Mouse (Mus musculus) left cerebral cortex, postnatal 4 days (tissue): ENCODE results near the gene Gm3696. TPM values are rescaled to one million over a fixed set of nuclear protein-coding genes. Genes with fewer than 3 reads are reported as not detected.
"Not testable (repeated sequence)": the region's sequence is repeated elsewhere in the genome, so short reads cannot be mapped to it uniquely, and the experiment has no call there.

Source experiments
- DNase-seq: peaks from one replicate; pipeline ENCODE4 v3.0.0-alpha.2; 2022
- intact Hi-C: fragments of 180-260 bp; cut with DNase I; formaldehyde crosslinking; loops from one replicate; pipeline ENCODE4 v1.15.1; 2025
- total RNA-seq, 2 experiments: library from RNA; stranded (reverse); gene quantifications; 2 replicates each; pipeline ENCODE4 v1.2.3; 2021

The Gm3696 gene
- total RNA-seq, result 1 to 10 TPM; 6.7 TPM

DNA sequence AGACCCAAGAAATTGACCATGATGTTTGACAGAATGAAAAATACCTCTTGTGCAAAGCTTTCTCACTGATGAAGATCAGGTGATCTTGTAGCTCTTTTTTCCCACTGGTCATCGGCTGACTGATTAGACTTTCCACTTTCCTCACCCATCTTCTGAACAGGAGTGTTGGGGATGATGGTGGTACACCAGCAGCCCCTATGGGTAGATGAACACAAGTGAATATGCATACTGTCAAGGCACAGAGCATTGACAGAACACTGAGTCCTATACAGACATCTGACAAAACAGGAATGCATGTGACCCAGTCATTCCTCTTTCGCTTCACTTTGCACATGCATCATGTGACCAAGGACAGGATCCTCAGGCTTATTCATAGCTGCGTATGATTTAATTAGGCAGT lies at the start of gene Gm3696:
Gene Gm3696, minus strand, starts transcription at position 101 of the 400 bp plus-strand sequence.
- DNase-seq, intact Hi-C loops: not testable (repeated sequence)

DNA sequence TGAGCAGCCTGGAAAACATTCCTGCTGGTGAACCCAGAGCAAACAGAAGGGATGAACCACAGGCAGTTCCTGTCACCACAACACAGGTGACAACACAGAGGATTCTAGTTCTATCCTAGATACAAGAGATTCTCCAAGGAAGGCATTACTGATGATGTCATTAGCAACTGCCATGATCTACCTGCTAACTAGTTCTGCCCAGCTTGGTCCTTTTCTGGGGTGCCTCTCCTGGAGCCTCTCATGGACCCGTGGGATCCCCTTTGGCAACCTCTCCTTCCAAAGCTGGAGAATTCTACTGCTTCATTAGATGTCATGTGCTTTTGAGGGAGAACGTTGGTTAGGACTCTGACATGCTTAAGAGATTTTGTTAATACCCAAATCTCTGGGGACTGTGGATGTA lies 24.9 kb upstream of the Gm3696 start, which contains the start of gene Gm6676:
Gene Gm6676, minus strand, starts transcription at position 101 of the 400 bp plus-strand sequence.
- intact Hi-C loops, DNase-seq: not testable (repeated sequence)

DNA sequence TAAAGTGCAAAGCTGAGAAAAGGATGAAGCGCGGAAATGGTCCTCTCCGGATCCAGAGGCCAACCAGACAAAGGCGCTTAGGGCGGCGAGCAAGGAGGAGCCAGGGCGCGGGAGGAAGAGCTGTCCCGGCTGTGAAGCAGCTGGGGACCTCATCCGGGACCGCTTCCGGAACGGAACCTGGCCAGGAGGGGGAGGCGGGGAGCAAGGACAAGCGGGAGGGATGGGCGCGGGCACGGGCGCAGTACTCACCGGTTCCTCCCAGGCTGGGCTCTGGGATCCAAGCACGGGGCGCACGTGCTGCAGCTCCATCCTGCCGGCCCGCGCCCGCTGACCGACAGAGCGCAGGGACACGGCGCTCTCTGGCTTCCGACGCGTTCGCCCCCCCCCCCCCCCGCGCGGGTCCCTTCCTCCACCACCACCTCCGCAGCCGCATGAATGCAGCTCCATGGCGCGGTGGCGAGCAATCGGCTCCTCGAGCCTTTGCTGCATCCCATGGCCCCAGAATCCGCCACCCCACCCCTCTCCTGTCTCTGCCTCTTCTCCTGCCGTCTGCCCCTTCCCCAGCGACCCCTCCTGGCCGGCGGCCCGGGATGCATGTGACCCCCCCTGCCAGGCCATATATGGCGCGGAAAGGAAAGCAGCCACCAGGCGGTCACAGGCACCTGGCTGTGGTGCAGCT lies 4.8 kb upstream of the Gm3696 start:
- peak; percentile 9 for DNase-seq

DNA sequence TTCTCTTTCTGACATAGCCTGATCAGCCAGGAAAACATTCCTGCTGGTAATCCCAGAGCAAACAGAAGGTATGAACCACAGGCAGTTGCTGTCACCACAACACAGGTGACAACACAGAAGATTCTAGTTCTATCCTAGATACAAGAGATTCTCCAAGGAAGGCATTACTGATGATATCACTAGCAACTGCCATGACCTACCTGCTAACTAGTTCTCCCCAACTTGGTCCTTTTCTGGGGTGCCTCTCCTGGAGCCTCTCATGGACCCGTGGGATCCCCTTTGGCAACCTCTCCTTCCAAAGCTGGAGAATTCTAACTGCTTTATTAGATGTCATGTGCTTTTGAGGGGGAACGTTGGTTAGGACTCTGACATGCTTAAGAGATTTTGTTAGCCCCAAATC lies 55.6 kb downstream of the Gm3696 start, which contains the start of gene Gm3685:
Gene Gm3685, minus strand, starts transcription at position 101 of the 400 bp plus-strand sequence.
- DNase-seq, intact Hi-C loops: not testable (repeated sequence)

More for the DNA sequence above, 4.8 kb upstream of the Gm3696 start:
- intact Hi-C loops, result not testable (repeated sequence)

Other genes starting within 250 kb of the Gm3696 start
- 1 to 10 TPM; 5.8 to 8.3 TPM for gene Gm3667, start 210.7 kb downstream of the Gm3696 start, total RNA-seq
- gene Gm6356, start 126.8 kb downstream of the Gm3696 start, total RNA-seq, result not detected
- gene Gm10406, start 73.2 kb downstream of the Gm3696 start, total RNA-seq, result 1 to 10 TPM; 2.7 to 3.5 TPM
- gene Gm3685, start 55.7 kb downstream of the Gm3696 start, total RNA-seq, result not detected
- gene Gm6676, start 24.8 kb upstream of the Gm3696 start, total RNA-seq, result not detected
- gene Gm3512, start 73.9 kb upstream of the Gm3696 start, total RNA-seq, result 1 to 10 TPM; 3.8 to 4.7 TPM
- not detected for gene Gm16434, start 93.9 kb upstream of the Gm3696 start, total RNA-seq
- gene Gm3727, start 164.1 kb upstream of the Gm3696 start, total RNA-seq, result not detected
- gene Gm3739, start 214.4 kb upstream of the Gm3696 start, total RNA-seq, result 1 to 10 TPM; 3.0 to 3.4 TPM
- gene Gm5797, start 231.8 kb upstream of the Gm3696 start, total RNA-seq, result not detected